Mouse (Mus musculus) midbrain, embryonic 16.5 days (tissue): Measurements from ENCODE around the gene Asrgl1. TPM values are rescaled to one million over a fixed set of nuclear protein-coding genes. Genes with fewer than 3 reads are reported as not detected.
"Not testable (repeated sequence)": the region's sequence is repeated elsewhere in the genome, so short reads cannot be mapped to it uniquely, and the experiment has no call there.

ENCODE experiments used
- ATAC-seq: fragments of 200-750 bp; cut with Nextera tagmentation; 2 replicates; pipeline ENCODE4 v1.8.0; 2017; ENCODE audit warnings: moderate TSS enrichment
- H3K27ac ChIP-seq: fragments of 300-500 bp; sonication (generic); 2 replicates; pipeline ENCODE4 v1.5.1; 2014; ENCODE audit warnings: mild to moderate bottlenecking, low read length, mixed read lengths
- H3K27me3 ChIP-seq: fragments of 300-500 bp; sonication (generic); 2 replicates; pipeline ENCODE4 v1.6.1; 2014; ENCODE audit warnings: low read depth, low read length, mixed read lengths; ENCODE audit not compliant: control insufficient read depth, insufficient read depth
- H3K36me3 ChIP-seq: fragments of 300-500 bp; sonication (generic); 2 replicates; pipeline ENCODE4 v1.6.1; 2014; ENCODE audit warnings: mild to moderate bottlenecking, low read length, moderate library complexity, mixed read lengths; ENCODE audit not compliant: control insufficient read depth, insufficient read depth
- H3K4me1 ChIP-seq: fragments of 300-500 bp; sonication (generic); 2 replicates; pipeline ENCODE4 v1.6.1; 2014; ENCODE audit warnings: mild to moderate bottlenecking, low read length, mixed read lengths; ENCODE audit not compliant: control insufficient read depth, insufficient read depth
- H3K4me2 ChIP-seq: fragments of 300-500 bp; sonication (generic); 2 replicates; pipeline ENCODE4 v1.6.1; 2014; ENCODE audit warnings: mild to moderate bottlenecking, low read length, mixed read lengths
- H3K4me3 ChIP-seq: fragments of 300-500 bp; sonication (generic); 2 replicates; pipeline ENCODE4 v1.5.1; 2014; ENCODE audit warnings: low read depth, mild to moderate bottlenecking, low read length, moderate library complexity, mixed read lengths
- H3K9ac ChIP-seq: fragments of 300-500 bp; sonication (generic); 2 replicates; pipeline ENCODE4 v1.6.1; 2014; ENCODE audit warnings: low read depth, low read length, mixed read lengths
- H3K9me3 ChIP-seq: fragments of 300-500 bp; sonication (generic); replicated peaks from 2 replicates; pipeline ENCODE4 v1.6.1; 2014; ENCODE audit warnings: mild to moderate bottlenecking, low read length, mixed read lengths; ENCODE audit not compliant: control insufficient read depth, poor library complexity, severe bottlenecking
- WGBS: fragments of 180-500 bp; shearing (Covaris S2); extraction: QIAGEN DNeasy Blood & Tissue Kit; methylation state at CpG from one replicate; pipeline ENCODE4 v1.1.7; 2014; 5-methylcytosine and 5-hydroxymethylcytosine counted together
- polyA plus RNA-seq: library from polyadenylated mRNA; unstranded; fragments of >200 nt; fragmentation: Nextera tagmentation; extraction: Ambion mirVana; gene quantifications from 2 replicates; pipeline ENCODE4 v1.2.1, GENCODE M21; 2015

Asrgl1 gene
- polyA plus RNA-seq, 1 experiment from 2014 or later = 31.8 TPM

DNA sequence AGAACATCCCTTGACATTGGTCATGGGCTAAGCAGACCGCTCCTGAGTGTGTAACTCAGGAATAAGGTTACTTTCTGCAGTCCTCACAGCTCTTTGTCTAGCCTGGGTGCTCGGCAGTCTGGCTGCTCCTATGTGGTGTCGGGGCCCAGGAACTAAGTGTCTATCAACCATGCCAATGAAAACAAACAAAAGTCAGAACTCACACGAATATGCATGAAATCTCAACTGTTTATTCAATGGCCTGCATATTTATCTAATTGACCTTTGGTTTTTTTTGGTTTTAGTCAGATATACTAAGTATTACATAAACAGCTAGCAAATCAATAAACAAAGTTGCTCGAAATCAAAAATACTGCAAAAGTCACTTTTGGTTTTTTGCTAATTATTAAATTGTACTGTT is 40.3 kb downstream of the Asrgl1 start:
- ATAC-seq = no peak
- H3K4me2 ChIP-seq = no peak overlapping the region
- H3K36me3 ChIP-seq = no peaks in the 10 kb centered on the region
- H3K4me1 ChIP-seq = no peaks in the 10 kb centered on the region
- 76% methylated on average over 5 of the region's 5 CpGs for WGBS
- H3K4me3 ChIP-seq = no peak overlapping the region
- H3K9me3 ChIP-seq = no peaks in the 10 kb centered on the region
- H3K27me3 ChIP-seq = no peaks in the 10 kb centered on the region
- no peak overlapping the region for H3K27ac ChIP-seq
- no peak overlapping the region for H3K9ac ChIP-seq

GRCm38 (mm10) chr19:9090709-9091108 is 44.7 kb downstream of the Asrgl1 start:
- H3K4me2 ChIP-seq = no peak overlapping the region
- H3K9me3 ChIP-seq = no peaks in the 10 kb centered on the region
- H3K36me3 ChIP-seq = no peaks in the 10 kb centered on the region
- WGBS = 65% methylated on average over 2 of the region's 2 CpGs
- no peaks in the 10 kb centered on the region for H3K4me1 ChIP-seq
- H3K9ac ChIP-seq = no peak overlapping the region
- no peaks in the 10 kb centered on the region for H3K27me3 ChIP-seq
- no peak for ATAC-seq
- H3K4me3 ChIP-seq = no peak overlapping the region
- no peak overlapping the region for H3K27ac ChIP-seq

- H3K27me3 ChIP-seq = no peaks in the 10 kb centered on the region
- no peak overlapping the region for H3K27ac ChIP-seq
- H3K9me3 ChIP-seq = no peaks in the 10 kb centered on the region
- no peaks in the 10 kb centered on the region for H3K36me3 ChIP-seq
- ATAC-seq = no peak
- H3K9ac ChIP-seq = no peak overlapping the region
- WGBS = 72% methylated on average over 4 of the region's 4 CpGs
- no peak overlapping the region for H3K4me3 ChIP-seq
- no peak overlapping the region for H3K4me2 ChIP-seq
- no peaks in the 10 kb centered on the region for H3K4me1 ChIP-seq
These were observed 45.2 kb downstream of the Asrgl1 start for GRCm38 (mm10) chr19:9090191-9090590.

- WGBS = 86% methylated on average over 4 of the region's 4 CpGs
- Histone ChIP-seq H3K4me3 (no peak within 1 kb of the TSS), H3K4me2 (no peak within 1 kb of the TSS), H3K9me3 (no peaks in the 10 kb centered on the region), H3K36me3 (no peaks in the 10 kb centered on the region), H3K27me3 (no peaks in the 10 kb centered on the region), H3K27ac (no peak within 1 kb of the TSS), H3K9ac (no peak within 1 kb of the TSS), H3K4me1 (no peaks in the 10 kb centered on the region; the same call in 1 of the 2 replicates)
- ATAC-seq = no peak
These were observed 47.6 kb downstream of the Asrgl1 start, which contains the start of gene Scgb1a1 for GRCm38 (mm10) chr19:9087821-9088220. Gene Scgb1a1 (minus strand): TSS chr19:9087958.

- H3K9ac ChIP-seq, H3K9me3 ChIP-seq, H3K27me3 ChIP-seq, H3K36me3 ChIP-seq, H3K4me1 ChIP-seq, H3K4me3 ChIP-seq, H3K4me2 ChIP-seq, H3K27ac ChIP-seq, ATAC-seq: not testable (repeated sequence)
- WGBS = 92% methylated on average over 2 of the region's 2 CpGs
These were observed 51.5 kb downstream of the Asrgl1 start for GRCm38 (mm10) chr19:9083892-9084291.

GRCm38 (mm10) chr19:9083010-9083355 is 52.5 kb downstream of the Asrgl1 start:
- Histone ChIP-seq H3K36me3 (no peaks in the 10 kb centered on the region), H3K9me3 (no peaks in the 10 kb centered on the region), H3K9ac (peak overlapping the region; percentile 55; the same call in 1 of the 2 replicates), H3K27me3 (no peaks in the 10 kb centered on the region), H3K4me1 (no peaks in the 10 kb centered on the region; the same call in 1 of the 2 replicates), H3K4me3 (no peak overlapping the region), H3K27ac (no peak overlapping the region), H3K4me2 (no peak overlapping the region)
- ATAC-seq = 0 out of 2 replicates have a peak, but pooled peaks have one; percentile 16
- 87% methylated on average over 2 of the region's 2 CpGs for WGBS

DNA sequence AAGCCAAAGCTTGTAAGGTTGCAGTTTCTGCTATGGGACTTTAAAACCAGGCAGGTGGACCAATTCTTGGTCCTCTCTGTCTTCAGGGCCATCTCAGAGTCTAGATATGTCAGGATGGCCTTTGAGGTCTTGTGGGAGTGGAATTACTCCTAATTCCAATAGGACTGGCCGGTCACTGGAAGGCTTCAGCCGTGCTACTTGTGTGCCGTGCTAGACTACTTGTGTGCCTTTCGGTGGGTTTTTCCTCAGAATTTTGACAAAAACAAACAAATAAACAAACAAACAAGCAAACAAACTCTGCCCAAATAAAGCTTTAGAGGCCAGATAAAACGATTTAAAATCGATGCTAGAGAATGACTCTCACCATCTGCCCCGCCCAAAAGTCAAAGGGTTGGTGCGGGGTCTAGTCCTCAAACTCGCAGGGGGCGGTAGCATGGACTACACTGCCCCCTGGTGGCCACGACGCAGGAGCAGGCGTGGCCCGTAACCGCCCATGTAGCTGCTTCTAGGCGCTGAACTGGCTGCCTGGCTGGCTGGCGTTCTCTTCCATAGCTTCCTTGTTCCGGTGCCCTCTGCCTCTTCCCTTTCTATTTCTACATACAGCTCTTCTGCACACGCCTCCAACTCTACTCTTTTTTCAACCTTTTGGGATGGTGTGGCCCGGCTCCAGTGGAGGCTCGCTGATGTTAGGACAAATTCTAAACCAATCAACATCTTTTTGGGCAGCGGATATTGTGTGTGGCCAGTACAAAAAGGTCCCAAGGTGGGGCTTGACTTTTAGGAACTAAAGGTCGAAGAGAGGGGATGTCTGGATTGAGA is 53.0 kb downstream of the Asrgl1 start:
- no peak overlapping the region for H3K27ac ChIP-seq
- WGBS = 21% methylated on average over 23 of the region's 23 CpGs
- H3K9ac ChIP-seq = peak overlapping the region; percentile 55; the same call in 1 of the 2 replicates
- 0 out of 2 replicates have a peak overlapping the region, but pooled peaks have one; percentile 5 for H3K4me3 ChIP-seq
- no peaks in the 10 kb centered on the region; the same call in 1 of the 2 replicates for H3K4me1 ChIP-seq
- no peaks in the 10 kb centered on the region for H3K9me3 ChIP-seq
- H3K36me3 ChIP-seq = no peaks in the 10 kb centered on the region
- peak overlapping the region; percentile 39 for H3K4me2 ChIP-seq
- no peaks in the 10 kb centered on the region for H3K27me3 ChIP-seq
- peak; percentile 91 for ATAC-seq

- H3K27me3 ChIP-seq = no peaks in the 10 kb centered on the region
- 86% methylated on average over 14 of the region's 14 CpGs for WGBS
- no peak overlapping the region for H3K9ac ChIP-seq
- peak; percentile 55; the same call in 1 of the 2 replicates for ATAC-seq
- no peak overlapping the region for H3K4me3 ChIP-seq
- no peak overlapping the region for H3K27ac ChIP-seq
- H3K4me1 ChIP-seq = no peaks in the 10 kb centered on the region; the same call in 1 of the 2 replicates
- H3K9me3 ChIP-seq = no peaks in the 10 kb centered on the region
- H3K36me3 ChIP-seq = no peaks in the 10 kb centered on the region
- H3K4me2 ChIP-seq = no peak overlapping the region
These were observed 53.9 kb downstream of the Asrgl1 start for GRCm38 (mm10) chr19:9081311-9082190.
